Mouse (Mus musculus) intestine, postnatal 0 days (tissue): ENCODE data around the gene R3hdm2. TPM values are rescaled to one million over a fixed set of nuclear protein-coding genes. Genes with fewer than 3 reads are reported as not detected.

Experiments
- ATAC-seq: fragments of 200-750 bp; cut with Nextera tagmentation; 2 replicates; pipeline ENCODE4 v1.8.0; 2017; ENCODE audit warnings: mild to moderate bottlenecking, moderate TSS enrichment, moderate library complexity
- H3K27ac ChIP-seq: fragments of 300-500 bp; sonication (generic); 2 replicates; pipeline ENCODE4 v1.5.1; 2014; ENCODE audit warnings: mild to moderate bottlenecking, low read depth, low read length, moderate library complexity
- H3K27me3 ChIP-seq: fragments of 300-500 bp; sonication (generic); replicated peaks from 2 replicates; pipeline ENCODE4 v1.6.1; 2014; ENCODE audit warnings: low read length, mixed read lengths; ENCODE audit not compliant: control insufficient read depth, insufficient read depth
- H3K36me3 ChIP-seq: fragments of 300-500 bp; sonication (generic); 2 replicates; pipeline ENCODE4 v1.6.1; 2014; ENCODE audit warnings: mild to moderate bottlenecking, moderate library complexity; ENCODE audit not compliant: control insufficient read depth, insufficient read depth
- H3K4me1 ChIP-seq: fragments of 300-500 bp; sonication (generic); replicated peaks from 2 replicates; pipeline ENCODE4 v1.6.1; 2014; ENCODE audit warnings: antibody characterized with exemption, low read length, mixed read lengths; ENCODE audit not compliant: control insufficient read depth, insufficient read depth
- H3K4me2 ChIP-seq: fragments of 300-500 bp; sonication (generic); replicated peaks from 2 replicates; pipeline ENCODE4 v1.6.1; 2014; ENCODE audit warnings: low read depth, mild to moderate bottlenecking, moderate library complexity
- H3K4me3 ChIP-seq: fragments of 300-500 bp; sonication (generic); 2 replicates; pipeline ENCODE4 v1.5.1; 2014; ENCODE audit warnings: low read depth, low read length
- H3K9ac ChIP-seq: fragments of 300-500 bp; sonication (generic); 2 replicates; pipeline ENCODE4 v1.6.1; 2014; ENCODE audit warnings: mild to moderate bottlenecking, low read depth, low read length
- H3K9me3 ChIP-seq: fragments of 300-500 bp; sonication (generic); 2 replicates; pipeline ENCODE4 v1.6.1; 2016; ENCODE audit warnings: mixed run types; ENCODE audit not compliant: control insufficient read depth
- CTCF ChIP-seq: sonication (generic); IDR thresholded peaks from 2 replicates; pipeline ENCODE4 v1.5.1; 2016; ENCODE audit warnings: low read depth, mild to moderate bottlenecking, control low read depth, antibody characterized with exemption, moderate library complexity
- WGBS: fragments of 180-500 bp; shearing (Covaris S2); extraction: QIAGEN DNeasy Blood & Tissue Kit; methylation state at CpG from one replicate; pipeline ENCODE4 v1.1.7; 2014; 5-methylcytosine and 5-hydroxymethylcytosine counted together
- polyA plus RNA-seq: library from polyadenylated mRNA; unstranded; fragments of >200 nt; fragmentation: Nextera tagmentation; extraction: Ambion mirVana; gene quantifications from 2 replicates; pipeline ENCODE4 v1.2.1, GENCODE M21; 2015

The R3hdm2 gene
- polyA plus RNA-seq, 1 experiment from 2014 or later = 19.4 TPM

- H3K27ac ChIP-seq = peak overlapping the region; percentile 97
- H3K4me1 ChIP-seq = no peaks in the 10 kb centered on the region; the same call in 1 of the 2 replicates
- H3K9ac ChIP-seq = peak overlapping the region; percentile 96
- TF ChIP-seq CTCF = peak; percentile 53
- H3K27me3 ChIP-seq = no peaks in the 10 kb centered on the region
- ATAC-seq = peak; percentile 78
- peak overlapping the region; percentile 73 for H3K4me3 ChIP-seq
- WGBS = 1% methylated on average over 34 of the region's 79 CpGs
- H3K4me2 ChIP-seq = peak overlapping the region; percentile 84
- H3K36me3 ChIP-seq = no peaks in the 10 kb centered on the region
- no peaks in the 10 kb centered on the region for H3K9me3 ChIP-seq
Measured at GRCm38 (mm10) chr10:127380767-127381742, 928 bp downstream of the R3hdm2 start.

- WGBS = 50% methylated on average over 2 of the region's 2 CpGs
- Histone ChIP-seq H3K4me1 (no peaks in the 10 kb centered on the region; the same call in 1 of the 2 replicates), H3K9ac (peak overlapping the region; percentile 96), H3K4me3 (peak overlapping the region; percentile 73), H3K4me2 (peak overlapping the region; percentile 84), H3K9me3 (no peaks in the 10 kb centered on the region), H3K36me3 (no peaks in the 10 kb centered on the region), H3K27ac (no peak overlapping the region; the same call in 1 of the 2 replicates), H3K27me3 (no peaks in the 10 kb centered on the region)
- no peak for ATAC-seq
- no peak for TF ChIP-seq CTCF
Measured at GRCm38 (mm10) chr10:127381743-127382134, 1.6 kb downstream of the R3hdm2 start.

- peaks cover 17% of the 10 kb centered on the region for H3K36me3 ChIP-seq
- H3K9ac ChIP-seq = no peak overlapping the region
- no peak overlapping the region for H3K4me3 ChIP-seq
- no peaks in the 10 kb centered on the region for H3K4me1 ChIP-seq
- 89% methylated on average over 6 of the region's 6 CpGs for WGBS
- no peaks in the 10 kb centered on the region for H3K9me3 ChIP-seq
- peak; percentile 38 for TF ChIP-seq CTCF
- no peak overlapping the region for H3K4me2 ChIP-seq
- no peak for ATAC-seq
- H3K27me3 ChIP-seq = no peaks in the 10 kb centered on the region
- no peak overlapping the region for H3K27ac ChIP-seq
Measured at GRCm38 (mm10) chr10:127391774-127392173, 11.6 kb downstream of the R3hdm2 start.

GRCm38 (mm10) chr10:127404701-127405100, 24.6 kb downstream of the R3hdm2 start:
- no peak for TF ChIP-seq CTCF
- WGBS = 95% methylated on average over 3 of the region's 3 CpGs

GRCm38 (mm10) chr10:127407391-127407790, 27.3 kb downstream of the R3hdm2 start:
- Histone ChIP-seq H3K27ac (0 out of 2 replicates have a peak overlapping the region, but pooled peaks have one; percentile 1), H3K4me1 (no peaks in the 10 kb centered on the region), H3K36me3 (peaks cover under 1% of the 10 kb centered on the region; the same call in 1 of the 2 replicates), H3K4me2 (0 out of 2 replicates have a peak overlapping the region, but pooled peaks have one; percentile 17), H3K9ac (no peak overlapping the region), H3K4me3 (no peak overlapping the region), H3K9me3 (no peaks in the 10 kb centered on the region), H3K27me3 (no peaks in the 10 kb centered on the region)
- no peak for TF ChIP-seq CTCF
- ATAC-seq = peak; percentile 53
- 38% methylated on average over 4 of the region's 4 CpGs for WGBS

More at GRCm38 (mm10) chr10:127404701-127405100, 24.6 kb downstream of the R3hdm2 start:
- Histone ChIP-seq H3K27ac (no peak overlapping the region), H3K4me2 (no peak overlapping the region), H3K9me3 (no peaks in the 10 kb centered on the region), H3K4me1 (no peaks in the 10 kb centered on the region), H3K36me3 (peaks cover 20% of the 10 kb centered on the region), H3K9ac (no peak overlapping the region), H3K27me3 (no peaks in the 10 kb centered on the region), H3K4me3 (no peak overlapping the region)
- no peak for ATAC-seq

GRCm38 (mm10) chr10:127412101-127412500, 32.0 kb downstream of the R3hdm2 start:
- H3K9ac ChIP-seq = no peak overlapping the region
- no peak overlapping the region for H3K27ac ChIP-seq
- TF ChIP-seq CTCF = no peak
- no peaks in the 10 kb centered on the region for H3K27me3 ChIP-seq
- no peak overlapping the region for H3K4me3 ChIP-seq
- H3K4me2 ChIP-seq = no peak overlapping the region
- 38% methylated on average over 5 of the region's 5 CpGs for WGBS
- no peaks in the 10 kb centered on the region for H3K36me3 ChIP-seq
- no peaks in the 10 kb centered on the region for H3K9me3 ChIP-seq
- H3K4me1 ChIP-seq = no peaks in the 10 kb centered on the region
- ATAC-seq = no peak
